ENCODE assay signal across 26 mouse cellular contexts in the genomic region with DNA sequence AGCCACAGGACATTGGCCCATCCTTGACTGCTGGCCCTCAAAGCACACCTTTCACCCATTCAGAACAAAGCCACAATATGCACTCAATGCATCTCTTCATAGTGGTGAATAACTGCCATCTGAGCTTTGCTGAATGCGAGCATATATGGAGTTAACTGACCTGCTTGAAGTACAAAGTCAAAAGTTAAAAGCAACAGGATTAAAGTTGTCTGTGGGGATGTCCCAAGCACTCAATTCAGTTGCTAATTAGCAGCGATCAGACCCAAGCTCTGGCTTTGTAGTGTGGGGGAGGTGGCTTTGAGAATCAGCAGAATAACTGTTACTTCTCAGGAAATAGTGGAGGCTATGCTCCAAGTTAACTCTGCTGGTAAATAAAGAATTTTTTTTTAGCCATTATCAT. TPM values are rescaled to one million over a fixed set of nuclear protein-coding genes. Genes with fewer than 3 reads are reported as not detected.
DNase-seq lines count a peak whose midpoint lies in the region; ATAC-seq lines count a peak whose summit lies in the region.
"Had no signal": no experiment of that assay in that cellular context is flagged by ENCODE, and none has a peak within 500 bp of the region (broad histone marks: within the 10 kb centered on the region; RNA-seq: fewer than 3 reads in every experiment).

No protein-coding gene starts in this region.

- DNase-seq in ES-CJ7 (ENCODE audit: low read depth, low spot score) (peak; percentile 94), R1 (ENCODE audit: low read depth, low spot score) (peak; percentile 82), ZHBTc4 (ENCODE audit: low read depth, low spot score) (peak; percentile 93)
- no peak for DNase-seq in gastrocnemius, postnatal 36 days
- DNase-seq in right cerebral cortex, adult 18-20 months = no peak
- DNase-seq in adrenal gland, postnatal 25 days = no peak
- DNase-seq: adrenal gland, adult 2 months; adrenal gland, postnatal 10 days; adrenal gland, postnatal 36 days; cerebellum, adult 11 months; cerebellum, adult 18-20 months; cerebellum, adult 8-10 months; cerebellum, adult 9-11 months; cerebellum, postnatal 14 days; cerebellum, postnatal 36 days; forebrain, postnatal 0 days had no signal

- ATAC-seq in CD4-positive, CD25-positive, alpha-beta regulatory T cell, adult 4 months = peak; percentile 53
- no peak for ATAC-seq in inflammation-experienced regulatory T-cells, adult 6 months
- ATAC-seq: forebrain, embryonic 13.5 days; forebrain, embryonic 15.5 days; forebrain, postnatal 0 days; Patski had no signal

- intact Hi-C loops in gastrocnemius, postnatal 36 days (cut with DNase I) = no loop called here

RNA-seq across cellular contexts. Expression of a gene that starts 29.8 kb away (rescaled TPM):
- polyA plus RNA-seq in CD4-positive, CD25-positive, alpha-beta regulatory T cell, adult 4 months (2017; shearing (Covaris generic)) = 100 to 1,000 TPM; 157 to 166 TPM
- total RNA-seq in gastrocnemius, postnatal 36 days (2021) = 1 to 10 TPM; 2.9 to 3.4 TPM
- total RNA-seq in adrenal gland, postnatal 25 days (2021) = 12.8 and 18.6 TPM in 2 replicates
- polyA plus RNA-seq in inflammation-experienced regulatory T-cells, adult 6 months (2017; shearing (Covaris generic)) = 100 to 1,000 TPM; 114 to 125 (median 118) TPM
- polyA plus RNA-seq: G1E had no signal

RNA-seq across cellular contexts. Expression of a gene that starts 50.6 kb away (rescaled TPM):
- polyA plus RNA-seq in CD4-positive, CD25-positive, alpha-beta regulatory T cell, adult 4 months (2017; shearing (Covaris generic)) = 1 to 10 TPM; 5.5 to 7.8 TPM
- total RNA-seq in gastrocnemius, postnatal 36 days (2021) = 10 to 100 TPM in 1 of 2 experiments, 1 to 10 TPM in 1; 5.5 to 10.8 TPM
- 26.6 and 31.6 TPM in 2 replicates for total RNA-seq in adrenal gland, postnatal 25 days (2021)
- polyA plus RNA-seq in inflammation-experienced regulatory T-cells, adult 6 months (2017; shearing (Covaris generic)) = 1 to 10 TPM; 4.8 to 5.2 (median 4.8) TPM
- polyA plus RNA-seq: G1E had no signal

RNA-seq across cellular contexts. Expression of a gene that starts 55.6 kb away (rescaled TPM):
- polyA plus RNA-seq in CD4-positive, CD25-positive, alpha-beta regulatory T cell, adult 4 months (2017; shearing (Covaris generic)) = 10 to 100 TPM; 27.5 to 35.1 TPM
- total RNA-seq in gastrocnemius, postnatal 36 days (2021) = under 1 TPM in 1 of 2 experiments, not detected in 1; 0.12 TPM
- total RNA-seq in adrenal gland, postnatal 25 days (2021) = 0.21 and 0.33 TPM in 2 replicates
- 10 to 100 TPM in 2 of 3 experiments, under 1 TPM in 1; 0.68 to 84.0 (median 22.4) TPM for polyA plus RNA-seq in inflammation-experienced regulatory T-cells, adult 6 months (2017; shearing (Covaris generic))
- total RNA-seq: forebrain, postnatal 0 days had no signal
- polyA plus RNA-seq: cortical plate, adult 2 months; embryonic facial prominence, embryonic 10.5 days; embryonic facial prominence, embryonic 12.5 days; forebrain, embryonic 11.5 days; forebrain, embryonic 13.5 days; forebrain, embryonic 15.5 days; forebrain, postnatal 0 days; G1E had no signal

Comparison
In these comparisons a context has a peak if more than half of its experiments do, and no peak if none do; other contexts are left out.
1. DNase-seq: peak in ES-CJ7 (single experiment), R1 (single experiment) and ZHBTc4 (single experiment); none in gastrocnemius, postnatal 36 days (0 of 2), right cerebral cortex, adult 18-20 months (single experiment) and adrenal gland, postnatal 25 days (single experiment).